Mouse (Mus musculus): Measurements from ENCODE around the gene Serpina1c.

- TF ChIP-seq EP300 (IDR thresholded peaks at IDR 0.05; ENCODE audit: insufficient read depth, low read depth, low read length) (no peak), CTCF (IDR thresholded peaks at IDR 0.05) (no peak)
Observed at GRCm38 (mm10) chr12:103860976-103861375, 43.7 kb downstream of the Serpina1c start.

Data from heart, adult 2 months (tissue).